ENCODE assay signal across 15 mouse cellular contexts in the genomic region with DNA sequence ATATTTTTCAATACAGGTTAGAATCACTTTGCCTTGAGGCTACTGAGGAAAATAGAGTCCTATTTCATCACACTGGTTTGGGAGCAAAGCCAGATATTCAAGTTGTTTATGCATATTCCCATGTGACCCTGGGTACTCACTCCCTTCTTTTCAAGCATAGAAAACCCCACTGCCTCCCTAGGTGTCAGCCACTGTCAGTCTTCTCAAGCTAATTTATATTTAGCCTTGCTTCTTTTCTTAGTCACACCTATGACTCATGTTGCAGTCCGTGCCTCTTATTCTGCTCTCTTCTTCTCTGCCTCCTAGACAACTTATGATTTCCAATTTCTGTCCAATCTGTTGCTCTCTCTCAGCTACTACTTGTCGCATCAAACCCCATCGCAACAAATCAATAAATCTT.
DNase-seq lines count a peak whose midpoint lies in the region; ATAC-seq and TF ChIP-seq lines count a peak whose summit lies in the region.
"Had no signal": no experiment of that assay in that cellular context is flagged by ENCODE, and none has a peak within 500 bp of the region (broad histone marks: within the 10 kb centered on the region; RNA-seq: fewer than 3 reads in every experiment).

No protein-coding gene starts in this region.

- H3K36me3 ChIP-seq in lung, embryonic 14.5 days (ENCODE audit: insufficient read depth), result no peaks in the 10 kb centered on the region
- H3K36me3 ChIP-seq in CH12.LX (replicated peaks in 1 of 2; ENCODE audit: control insufficient read depth in 1 of 2, insufficient read depth in 1 of 2, low read length in 1 of 2), result no peaks in the 10 kb centered on the region
- H3K36me3 ChIP-seq: intestine, embryonic 15.5 days; liver, embryonic 13.5 days had no signal

- in situ Hi-C loops in CH12.LX (cut with MboI; ENCODE audit: low pct_ligation_motif_present, low pct_unique_long_range_greater_than_20kb, low sequenced_read_pairs), result no loop called here

- no peak overlapping the region for H3K4me2 ChIP-seq in lung, embryonic 14.5 days
- H3K4me2 ChIP-seq in CH12.LX (ENCODE audit: insufficient read depth, low read depth, poor library complexity, severe bottlenecking), result peak overlapping the region; percentile 74
- H3K4me2 ChIP-seq: hindbrain, embryonic 13.5 days; intestine, embryonic 15.5 days; liver, embryonic 13.5 days had no signal

- no peaks in the 10 kb centered on the region for H3K4me1 ChIP-seq in lung, embryonic 14.5 days (ENCODE audit: insufficient read depth)
- peaks cover 8 to 28% of the 10 kb centered on the region in 2 experiments; a peak in 3 of 4 replicates for H3K4me1 ChIP-seq in CH12.LX (ENCODE audit: control insufficient read depth in 1 of 2, insufficient read depth in 2 of 2)
- H3K4me1 ChIP-seq: intestine, embryonic 15.5 days; liver, embryonic 13.5 days had no signal

- H3K9ac ChIP-seq in lung, embryonic 14.5 days, result no peak overlapping the region
- H3K9ac ChIP-seq in CH12.LX (ENCODE audit: insufficient read depth, low read depth), result no peak overlapping the region
- H3K9ac ChIP-seq: hindbrain, embryonic 13.5 days; intestine, embryonic 15.5 days; liver, embryonic 13.5 days had no signal

- no peak for TF ChIP-seq RAD21 in CH12.LX (IDR thresholded peaks at IDR 0.05; ENCODE audit: low read depth, low read length)

- ATAC-seq in lung, embryonic 14.5 days (ENCODE audit: insufficient read depth), result peak; percentile 54; the same call in 1 of the 2 replicates
- ATAC-seq: intestine, embryonic 15.5 days had no signal

- no peaks in the 10 kb centered on the region for H3K79me2 ChIP-seq in CH12.LX (replicated peaks; ENCODE audit: control insufficient read depth, extremely low read depth, insufficient read depth, poor library complexity, severe bottlenecking)

- H3K27ac ChIP-seq in lung, embryonic 14.5 days (ENCODE audit: low read depth), result no peak overlapping the region
- H3K27ac ChIP-seq in CH12.LX (ENCODE audit: insufficient read depth, low read depth), result no peak overlapping the region
- H3K27ac ChIP-seq: gastrocnemius, adult 2 months; hindbrain, embryonic 13.5 days; intestine, embryonic 15.5 days; liver, embryonic 13.5 days had no signal

- no peak overlapping the region for H3K4me3 ChIP-seq in lung, embryonic 14.5 days (ENCODE audit: low read depth, low read length)
- H3K4me3 ChIP-seq in CH12.LX (replicated peaks in 1 of 3; ENCODE audit: low read depth in 2 of 3, low read length in 2 of 3, poor library complexity in 1 of 3), result no peak overlapping the region
- H3K4me3 ChIP-seq: gastrocnemius, adult 2 months; hindbrain, embryonic 13.5 days; intestine, embryonic 15.5 days; liver, embryonic 13.5 days had no signal

- peak; percentile 18 to 53 for DNase-seq in frontal cortex, adult 2 months (ENCODE audit: extremely low spot score in 1 of 2, low spot score in 1 of 2)
- no peak for DNase-seq in frontal cortex, postnatal 10 days (ENCODE audit: low spot score in 2 of 2)
- DNase-seq in lung, embryonic 14.5 days, result peak; percentile 54
- DNase-seq in lung, postnatal 10 days, result no peak
- peak; percentile 42 for DNase-seq in CH12.LX (ENCODE audit: extremely low read depth)
- DNase-seq in fibroblast of lung, adult 2 months (ENCODE audit: low read depth), result peak; percentile 16
- DNase-seq in cerebellum, adult 11-12 months, result no peak
- DNase-seq: cerebellum, postnatal 36 days; gastrocnemius, adult 2 months; left cerebral cortex, postnatal 4 days; liver, embryonic 13.5 days; right cerebral cortex, postnatal 25 days; thymus, adult 18-20 months had no signal

- TF ChIP-seq EP300 in CH12.LX (IDR thresholded peaks at IDR 0.05; ENCODE audit: low read length), result no peak

- dilution Hi-C loops in CH12.LX (cut with MboI; ENCODE audit: extremely low pct_ligation_motif_present, extremely low pct_unique_long_range_greater_than_20kb, low sequenced_read_pairs), result no loop called here

- no peak for TF ChIP-seq POLR2A in CH12.LX (IDR thresholded peaks at IDR 0.05; ENCODE audit: low read depth, low read length)

- no peaks in the 10 kb centered on the region for H3K27me3 ChIP-seq in lung, embryonic 14.5 days (ENCODE audit: insufficient read depth, low read length)
- H3K27me3 ChIP-seq in CH12.LX (replicated peaks), result no peaks in the 10 kb centered on the region
- H3K27me3 ChIP-seq: hindbrain, embryonic 13.5 days; intestine, embryonic 15.5 days; liver, embryonic 13.5 days had no signal

- TF ChIP-seq CTCF in lung, embryonic 14.5 days (IDR thresholded peaks at IDR 0.05; ENCODE audit: low read depth), result no peak
- TF ChIP-seq CTCF in CH12.LX (conservative IDR thresholded peaks at IDR 0.05 in 1 of 2, IDR thresholded peaks at IDR 0.05 in 1 of 2; ENCODE audit: low read depth in 2 of 2, low read length in 2 of 2), result no peak

- WGBS in lung, embryonic 14.5 days, result 47% methylated on average over 3 of the region's 3 CpGs

- H3K9me3 ChIP-seq in lung, embryonic 14.5 days (ENCODE audit: low read depth, low read length), result no peaks in the 10 kb centered on the region
- no peaks in the 10 kb centered on the region for H3K9me3 ChIP-seq in CH12.LX (replicated peaks; ENCODE audit: low read length)
- H3K9me3 ChIP-seq: hindbrain, embryonic 13.5 days; intestine, embryonic 15.5 days; liver, embryonic 13.5 days had no signal

TF ChIP-seq in CH12.LX, 34 proteins besides CTCF, POLR2A, EP300 and RAD21:
- TF ChIP-seq NELFE (IDR thresholded peaks at IDR 0.05; ENCODE audit: low read depth, low read length) (no peak), SMC3 (IDR thresholded peaks at IDR 0.05; ENCODE audit: low read depth, low read length) (no peak), MAZ (IDR thresholded peaks at IDR 0.05; ENCODE audit: low read depth, low read length) (no peak), SIN3A (IDR thresholded peaks at IDR 0.05; ENCODE audit: low read length) (no peak), E2F4 (IDR thresholded peaks at IDR 0.05; ENCODE audit: insufficient replicate concordance, low read depth, low read length) (no peak), JUND (conservative IDR thresholded peaks at IDR 0.05; ENCODE audit: low read depth, low read length) (no peak; the same call in 1 of the 2 replicates), USF1 (IDR thresholded peaks at IDR 0.05; ENCODE audit: low read depth, low read length) (no peak), KAT2A (IDR thresholded peaks at IDR 0.05; ENCODE audit: insufficient replicate concordance, low read length) (no peak), BHLHE40 (IDR thresholded peaks at IDR 0.05; ENCODE audit: low read depth, low read length) (peak; percentile 70), CHD2 (IDR thresholded peaks at IDR 0.05; ENCODE audit: low read length) (no peak), UBTF (IDR thresholded peaks at IDR 0.05; ENCODE audit: low read depth, low read length) (no peak), JUN (IDR thresholded peaks at IDR 0.05; ENCODE audit: insufficient read depth, low read depth, low read length) (peak; percentile 53), TBP (conservative IDR thresholded peaks at IDR 0.05; ENCODE audit: low read depth, low read length) (no peak), GABPA (IDR thresholded peaks at IDR 0.05; ENCODE audit: insufficient replicate concordance, low read depth, low read length) (no peak), ETS1 (conservative IDR thresholded peaks at IDR 0.05; ENCODE audit: low read depth, low read length) (peak; percentile 53; the same call in 1 of the 2 replicates), IRF4 (IDR thresholded peaks at IDR 0.05; ENCODE audit: low read depth, low read length) (peak; percentile 61; the same call in 1 of the 2 replicates), POLR2AphosphoS2 (IDR thresholded peaks at IDR 0.05; ENCODE audit: low read depth, low read length) (no peak), ELF1 (IDR thresholded peaks at IDR 0.05; ENCODE audit: low read depth, low read length) (no peak), USF2 (conservative IDR thresholded peaks at IDR 0.05; ENCODE audit: low read depth, low read length) (no peak), MEF2A (IDR thresholded peaks at IDR 0.05; ENCODE audit: borderline replicate concordance, low read depth, low read length) (peak; percentile 93)

Comparison
In these comparisons a context has a peak if more than half of its experiments do, and no peak if none do; other contexts are left out.
1. DNase-seq: peak in frontal cortex, adult 2 months (2 of 2), lung, embryonic 14.5 days (single experiment), CH12.LX (single experiment) and fibroblast of lung, adult 2 months (single experiment); none in frontal cortex, postnatal 10 days (0 of 2), lung, postnatal 10 days (single experiment) and cerebellum, adult 11-12 months (single experiment).